In genomic region chr13:51845591-51846191, GRCm38 (mm10) we compare ENCODE assay signal across 7 mouse cellular contexts. TPM values are rescaled to one million over a fixed set of nuclear protein-coding genes. Genes with fewer than 3 reads are reported as not detected.
DNase-seq lines count a peak whose midpoint lies in the region; ATAC-seq and TF ChIP-seq lines count a peak whose summit lies in the region.

No protein-coding gene starts in this region.

- H3K9me3 ChIP-seq in embryonic facial prominence, embryonic 10.5 days, result no peaks in the 10 kb centered on the region
- H3K9me3 ChIP-seq in limb, embryonic 12.5 days, result no peaks in the 10 kb centered on the region
- no peaks in the 10 kb centered on the region for H3K9me3 ChIP-seq in midbrain, embryonic 15.5 days

- no peak for TF ChIP-seq POLR2A in kidney, adult 2 months (IDR thresholded peaks at IDR 0.05; ENCODE audit: low read depth, low read length)

- H3K27me3 ChIP-seq in embryonic facial prominence, embryonic 10.5 days (replicated peaks; ENCODE audit: low read depth, poor library complexity, severe bottlenecking), result peaks cover 72% of the 10 kb centered on the region
- no peaks in the 10 kb centered on the region for H3K27me3 ChIP-seq in kidney, adult 2 months (replicated peaks; ENCODE audit: control insufficient read depth, insufficient read depth, low read length)
- H3K27me3 ChIP-seq in limb, embryonic 12.5 days, result no peaks in the 10 kb centered on the region; the same call in 1 of the 2 replicates
- H3K27me3 ChIP-seq in midbrain, embryonic 15.5 days (replicated peaks), result peaks cover 13% of the 10 kb centered on the region

- peak; percentile 90 for DNase-seq in adrenal gland, adult 2 months
- DNase-seq in embryonic facial prominence, embryonic 10.5 days (ENCODE audit: low spot score), result peak; percentile 88
- DNase-seq in heart, adult 11 months, result peak; percentile 98
- peak; percentile 88 for DNase-seq in kidney, adult 2 months
- peak; percentile 73 to 83 for DNase-seq in spleen, adult 18-20 months

- peak overlapping the region; percentile 95 for H3K4me2 ChIP-seq in limb, embryonic 12.5 days
- peak overlapping the region; percentile 99 for H3K4me2 ChIP-seq in midbrain, embryonic 15.5 days

- peak; percentile 68 for TF ChIP-seq CTCF in kidney, adult 2 months (conservative IDR thresholded peaks at IDR 0.05; ENCODE audit: insufficient read depth, insufficient read length, low read depth, low read length)

- H3K9ac ChIP-seq in limb, embryonic 12.5 days (replicated peaks), result peak overlapping the region; percentile 59
- peak overlapping the region; percentile 57 for H3K9ac ChIP-seq in midbrain, embryonic 15.5 days

- WGBS in embryonic facial prominence, embryonic 10.5 days, result under 1% methylated on average over 45 of the region's 45 CpGs
- under 1% methylated on average over 45 of the region's 45 CpGs for WGBS in kidney, adult 2 months
- under 1% methylated on average over 45 of the region's 45 CpGs for WGBS in limb, embryonic 12.5 days
- under 1% methylated on average over 40 of the region's 45 CpGs for WGBS in midbrain, embryonic 15.5 days

- peak overlapping the region; percentile 89 for H3K27ac ChIP-seq in embryonic facial prominence, embryonic 10.5 days (replicated peaks)
- peak overlapping the region; percentile 89 for H3K27ac ChIP-seq in kidney, adult 2 months (ENCODE audit: insufficient read depth, low read depth, low read length)
- peak overlapping the region; percentile 73 for H3K27ac ChIP-seq in limb, embryonic 12.5 days
- H3K27ac ChIP-seq in midbrain, embryonic 15.5 days, result peak overlapping the region; percentile 83

- peaks cover 3% of the 10 kb centered on the region; the same call in 1 of the 2 replicates for H3K36me3 ChIP-seq in embryonic facial prominence, embryonic 10.5 days (replicated peaks)
- no peaks in the 10 kb centered on the region; the same call in 1 of the 2 replicates for H3K36me3 ChIP-seq in kidney, adult 2 months (ENCODE audit: control insufficient read depth, insufficient read depth, low read length)
- H3K36me3 ChIP-seq in limb, embryonic 12.5 days, result no peaks in the 10 kb centered on the region
- no peaks in the 10 kb centered on the region for H3K36me3 ChIP-seq in midbrain, embryonic 15.5 days (replicated peaks)

- ATAC-seq in limb, embryonic 12.5 days (ENCODE audit: insufficient number of reproducible peaks, insufficient read depth, low FRiP score, low TSS enrichment, low read depth), result no peak
- ATAC-seq in midbrain, embryonic 15.5 days (replicated peaks), result peak; percentile 59

- H3K4me1 ChIP-seq in embryonic facial prominence, embryonic 10.5 days, result peaks cover 91% of the 10 kb centered on the region
- H3K4me1 ChIP-seq in kidney, adult 2 months (ENCODE audit: control insufficient read depth, insufficient read depth, low read length), result peaks cover 15% of the 10 kb centered on the region
- peaks cover 60% of the 10 kb centered on the region for H3K4me1 ChIP-seq in limb, embryonic 12.5 days (replicated peaks)
- peaks cover 61% of the 10 kb centered on the region for H3K4me1 ChIP-seq in midbrain, embryonic 15.5 days

- peak overlapping the region; percentile 74 for H3K4me3 ChIP-seq in embryonic facial prominence, embryonic 10.5 days
- peak overlapping the region; percentile 86 for H3K4me3 ChIP-seq in kidney, adult 2 months (ENCODE audit: insufficient read depth, low read depth, low read length)
- H3K4me3 ChIP-seq in limb, embryonic 12.5 days (replicated peaks), result peak overlapping the region; percentile 58
- H3K4me3 ChIP-seq in midbrain, embryonic 15.5 days, result peak overlapping the region; percentile 55

RNA-seq across cellular contexts. Expression of gene Gadd45g, which starts 0.8 kb away (rescaled TPM):
- total RNA-seq in adrenal gland, adult 2 months (2021), result 10 to 100 TPM; 41.0 to 57.6 TPM
- 20.8 and 30.2 TPM in 2 replicates for polyA plus RNA-seq in adrenal gland, adult 2 months (2012; rRNA removed)
- polyA plus RNA-seq in embryonic facial prominence, embryonic 10.5 days (2016; fragmentation: Nextera tagmentation; extraction: Ambion mirVana), result 61.5 and 75.2 TPM in 2 replicates
- polyA plus RNA-seq in kidney, adult 2 months (2012; rRNA removed), result 57.2 and 59.8 TPM in 2 replicates
- 35.6 and 36.2 TPM in 2 replicates for polyA plus RNA-seq in limb, embryonic 12.5 days (2016; fragmentation: Nextera tagmentation; extraction: Ambion mirVana)
- 56.2 and 69.1 TPM in 2 replicates for polyA plus RNA-seq in midbrain, embryonic 15.5 days (2015; fragmentation: Nextera tagmentation; extraction: Ambion mirVana)

RNA-seq across cellular contexts. Expression of gene Sema4d, which starts 52.1 kb away (rescaled TPM):
- total RNA-seq in adrenal gland, adult 2 months (2021), result 10 to 100 TPM; 14.6 to 15.1 TPM
- polyA plus RNA-seq in adrenal gland, adult 2 months (2012; rRNA removed), result 13.3 and 13.7 TPM in 2 replicates
- 6.8 and 7.8 TPM in 2 replicates for polyA plus RNA-seq in embryonic facial prominence, embryonic 10.5 days (2016; fragmentation: Nextera tagmentation; extraction: Ambion mirVana)
- 87.8 and 93.2 TPM in 2 replicates for polyA plus RNA-seq in kidney, adult 2 months (2012; rRNA removed)
- 5.4 and 5.8 TPM in 2 replicates for polyA plus RNA-seq in limb, embryonic 12.5 days (2016; fragmentation: Nextera tagmentation; extraction: Ambion mirVana)
- polyA plus RNA-seq in midbrain, embryonic 15.5 days (2015; fragmentation: Nextera tagmentation; extraction: Ambion mirVana), result 13.4 and 15.1 TPM in 2 replicates
